Mouse (Mus musculus): ENCODE results near the gene Gm8947. TPM values are rescaled to one million over a fixed set of nuclear protein-coding genes. Genes with fewer than 3 reads are reported as not detected.

Gm8947 gene
- 0.09 and 0.13 TPM in 2 replicates for polyA plus RNA-seq (2012; rRNA removed)

GRCm38 (mm10) chr1:151192075-151192474 lies at the start of gene Gm8947:
Gene Gm8947, plus strand, starts transcription at chr1:151192376.

GRCm38 (mm10) chr1:151182266-151182665 lies 9.9 kb upstream of the Gm8947 start, which contains the start of gene Gm47985:
Gene Gm47985, plus strand, starts transcription at chr1:151182537.

GRCm38 (mm10) chr1:151198120-151198519 lies 5.9 kb downstream of the Gm8947 start, which contains the start of gene Gm47995:
Gene Gm47995, plus strand, starts transcription at chr1:151198448.

GRCm38 (mm10) chr1:151203818-151204217 lies 11.6 kb downstream of the Gm8947 start, which contains the start of gene 3110040M04Rik:
Gene 3110040M04Rik, plus strand, starts transcription at chr1:151204121.

GRCm38 (mm10) chr1:151209824-151210355 lies 17.7 kb downstream of the Gm8947 start, which contains the start of gene Gm47996:
Gene Gm47996, plus strand, starts transcription at chr1:151210131.

Other genes starting within 250 kb of the Gm8947 start
- 0.20 and 0.50 TPM in 2 replicates for gene Hmcn1, start 198.9 kb upstream of the Gm8947 start, polyA plus RNA-seq (2012; rRNA removed)
- 0.11 TPM in 1 of 2 replicates, not detected in the other for gene Gm47985, start 9.8 kb upstream of the Gm8947 start, polyA plus RNA-seq (2012; rRNA removed)
- gene Gm47995, start 6.1 kb downstream of the Gm8947 start, polyA plus RNA-seq (2012; rRNA removed), result not detected in 2 replicates
- 0.51 TPM in 1 of 2 replicates, not detected in the other for gene 3110040M04Rik, start 11.7 kb downstream of the Gm8947 start, polyA plus RNA-seq (2012; rRNA removed)
- not detected in 2 replicates for gene Gm47996, start 17.8 kb downstream of the Gm8947 start, polyA plus RNA-seq (2012; rRNA removed)
- 17.0 and 17.6 TPM in 2 replicates for gene Ivns1abp, start 152.1 kb downstream of the Gm8947 start, polyA plus RNA-seq (2012; rRNA removed)
- gene Swt1, start 236.1 kb downstream of the Gm8947 start, polyA plus RNA-seq (2012; rRNA removed), result 0.98 and 1.5 TPM in 2 replicates
- 3.5 and 5.2 TPM in 2 replicates for gene Trmt1l, start 236.2 kb downstream of the Gm8947 start, polyA plus RNA-seq (2012; rRNA removed)